Mouse (Mus musculus): Measurements from ENCODE around the gene Nck2.

Nck2 gene

GRCm38 (mm10) chr1:43444531-43444930 lies at the start of gene Nck2:
Gene Nck2 (plus strand): TSS chr1:43444579.
- in situ Hi-C loops (cut with MboI; ENCODE audit: low pct_unique_long_range_greater_than_20kb in 1 of 2, low sequenced_read_pairs in 2 of 2, unreplicated experiment in 1 of 2), result no loop called here

DNA sequence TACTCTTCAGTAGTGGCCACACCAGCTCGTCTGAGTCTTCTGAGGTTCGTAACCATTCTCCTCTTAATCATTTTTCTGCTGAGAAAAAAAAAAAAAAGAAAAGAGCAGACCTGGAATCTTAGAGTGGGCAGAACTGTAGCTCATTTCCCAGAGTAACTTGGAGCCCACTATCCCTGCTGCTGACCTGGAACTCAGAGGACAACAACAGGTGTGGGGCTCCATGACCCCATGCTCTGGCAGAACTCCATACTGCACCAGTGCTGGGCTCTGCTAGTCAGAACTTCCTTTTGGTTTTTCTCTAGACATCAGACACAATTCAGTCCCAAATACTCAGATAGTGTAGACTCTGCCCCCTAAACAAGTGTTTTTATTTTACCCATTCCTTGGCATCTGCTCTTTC lies 49.3 kb upstream of the Nck2 start:
- in situ Hi-C loops (cut with MboI; ENCODE audit: low pct_unique_long_range_greater_than_20kb in 1 of 2, low sequenced_read_pairs in 2 of 2, unreplicated experiment in 1 of 2), result no loop called here

DNA sequence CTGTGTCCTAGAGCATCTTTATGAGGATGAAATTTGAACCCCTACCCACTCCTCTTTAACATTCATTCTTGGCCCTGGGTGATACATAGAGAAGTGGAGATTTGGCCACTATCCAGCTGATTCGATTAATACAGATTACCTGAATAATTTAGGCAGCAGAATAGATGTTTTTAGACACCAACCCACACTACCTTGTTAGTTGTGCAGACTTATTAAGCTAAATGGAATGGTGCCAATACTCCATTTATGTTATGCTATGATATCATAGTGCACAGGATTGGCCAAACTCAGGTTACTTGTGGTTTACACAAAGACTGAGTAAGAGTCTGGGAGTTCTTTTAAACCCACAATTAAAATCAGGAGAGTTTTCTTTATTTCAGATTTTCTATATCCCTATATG lies 48.6 kb upstream of the Nck2 start:
- in situ Hi-C loops (cut with MboI; ENCODE audit: low pct_unique_long_range_greater_than_20kb in 1 of 2, low sequenced_read_pairs in 2 of 2, unreplicated experiment in 1 of 2), result no loop called here

DNA sequence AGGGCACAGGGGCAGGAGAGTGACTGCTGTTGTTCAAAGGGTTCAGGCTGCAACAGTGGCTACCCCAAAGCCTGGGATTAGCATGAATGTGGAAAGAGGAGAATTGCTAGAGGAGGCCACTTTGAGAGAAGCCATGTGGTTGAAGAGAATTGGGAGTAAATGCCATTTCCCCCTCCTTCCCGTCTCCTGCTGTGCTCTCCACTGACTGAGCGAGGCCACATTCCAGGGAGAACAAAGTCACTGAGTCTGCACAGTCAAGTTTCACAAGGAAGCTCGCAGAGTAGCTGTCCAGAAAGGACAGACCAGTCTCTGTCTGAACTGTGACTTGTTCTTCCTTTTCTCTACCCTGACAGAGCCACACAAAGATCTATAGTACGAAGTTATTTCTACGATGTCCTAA lies 47.9 kb upstream of the Nck2 start:
- in situ Hi-C loops (cut with MboI; ENCODE audit: low pct_unique_long_range_greater_than_20kb in 1 of 2, low sequenced_read_pairs in 2 of 2, unreplicated experiment in 1 of 2), result no loop called here

DNA sequence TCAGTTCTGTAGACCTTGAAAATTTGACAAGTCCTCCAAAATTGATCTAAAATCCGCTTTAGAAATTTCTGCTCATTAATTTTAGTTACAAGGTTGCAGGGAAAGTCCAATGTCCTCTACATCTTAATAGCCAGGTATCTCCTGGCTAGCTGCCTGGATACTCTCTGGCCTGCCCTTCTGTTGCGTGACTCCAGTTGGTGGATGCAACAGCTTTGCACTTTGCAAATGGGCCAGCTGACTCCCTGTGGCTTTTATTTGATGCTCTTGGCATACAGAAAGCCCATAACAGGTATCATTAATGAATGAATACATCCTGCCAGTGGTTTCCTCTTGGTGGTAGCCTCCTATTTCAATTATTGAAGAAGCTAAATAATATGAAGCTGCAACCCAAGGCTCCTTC lies 47.3 kb upstream of the Nck2 start:
- in situ Hi-C loops (cut with MboI; ENCODE audit: low pct_unique_long_range_greater_than_20kb in 1 of 2, low sequenced_read_pairs in 2 of 2, unreplicated experiment in 1 of 2), result no loop called here

- in situ Hi-C loops (cut with MboI; ENCODE audit: low pct_unique_long_range_greater_than_20kb in 1 of 2, low sequenced_read_pairs in 2 of 2, unreplicated experiment in 1 of 2), result no loop called here
Measured at GRCm38 (mm10) chr1:43398738-43399601, 45.4 kb upstream of the Nck2 start.

GRCm38 (mm10) chr1:43399602-43400216 lies 44.7 kb upstream of the Nck2 start:
- in situ Hi-C loops (cut with MboI; ENCODE audit: low pct_unique_long_range_greater_than_20kb in 1 of 2, low sequenced_read_pairs in 2 of 2, unreplicated experiment in 1 of 2), result no loop called here

GRCm38 (mm10) chr1:43400655-43401054 lies 43.7 kb upstream of the Nck2 start:
- in situ Hi-C loops (cut with MboI; ENCODE audit: low pct_unique_long_range_greater_than_20kb in 1 of 2, low sequenced_read_pairs in 2 of 2, unreplicated experiment in 1 of 2), result no loop called here

- in situ Hi-C loops (cut with MboI; ENCODE audit: low pct_unique_long_range_greater_than_20kb in 1 of 2, low sequenced_read_pairs in 2 of 2, unreplicated experiment in 1 of 2), result no loop called here
Measured at GRCm38 (mm10) chr1:43403341-43403740, 41.0 kb upstream of the Nck2 start.

- in situ Hi-C loops (cut with MboI; ENCODE audit: low pct_unique_long_range_greater_than_20kb in 1 of 2, low sequenced_read_pairs in 2 of 2, unreplicated experiment in 1 of 2), result no loop called here
Measured at GRCm38 (mm10) chr1:43404693-43405678, 39.4 kb upstream of the Nck2 start.

GRCm38 (mm10) chr1:43409019-43409418 lies 35.4 kb upstream of the Nck2 start:
- in situ Hi-C loops (cut with MboI; ENCODE audit: low pct_unique_long_range_greater_than_20kb in 1 of 2, low sequenced_read_pairs in 2 of 2, unreplicated experiment in 1 of 2), result no loop called here

- in situ Hi-C loops (cut with MboI; ENCODE audit: low pct_unique_long_range_greater_than_20kb in 1 of 2, low sequenced_read_pairs in 2 of 2, unreplicated experiment in 1 of 2), result no loop called here
Measured at GRCm38 (mm10) chr1:43412825-43413224, 31.6 kb upstream of the Nck2 start.

DNA sequence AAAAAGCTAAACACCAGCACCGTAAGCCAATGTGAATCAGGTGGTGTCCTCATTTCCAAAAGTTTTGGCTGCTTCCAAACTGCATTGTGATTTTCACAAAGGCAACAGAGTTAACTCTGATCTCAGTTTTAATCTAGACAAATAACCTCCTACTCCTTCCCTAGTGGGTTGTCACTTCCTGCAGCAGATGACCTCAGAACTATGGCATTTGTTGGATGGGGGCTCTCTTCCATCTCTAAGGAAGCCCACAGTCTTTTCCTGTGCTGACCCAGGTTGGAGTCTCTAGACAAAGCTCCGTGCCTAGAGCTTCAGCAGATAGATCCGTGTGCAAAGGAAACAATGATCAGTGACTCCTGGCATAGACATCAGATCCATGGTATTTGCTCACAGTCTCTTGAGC lies 31.1 kb upstream of the Nck2 start:
- in situ Hi-C loops (cut with MboI; ENCODE audit: low pct_unique_long_range_greater_than_20kb in 1 of 2, low sequenced_read_pairs in 2 of 2, unreplicated experiment in 1 of 2), result no loop called here

DNA sequence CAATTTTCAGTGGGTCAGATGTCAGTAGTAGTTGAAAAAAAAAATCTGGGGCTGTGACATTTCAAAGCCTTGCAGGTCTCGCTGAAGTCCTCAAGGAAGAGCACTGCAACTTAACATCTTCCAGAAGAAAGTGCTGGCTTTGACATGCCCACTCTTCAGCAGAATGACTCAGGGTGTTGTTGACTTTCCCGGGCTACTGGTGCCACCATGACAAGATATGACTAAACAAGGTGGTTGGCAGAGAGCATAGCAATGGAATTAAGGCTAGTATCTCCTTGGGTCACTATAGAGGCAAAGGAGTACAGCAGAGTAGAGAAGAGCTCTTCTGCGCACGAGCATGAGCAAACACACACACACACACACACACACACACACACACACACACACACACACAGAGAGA lies 30.6 kb upstream of the Nck2 start:
- in situ Hi-C loops (cut with MboI; ENCODE audit: low pct_unique_long_range_greater_than_20kb in 1 of 2, low sequenced_read_pairs in 2 of 2, unreplicated experiment in 1 of 2), result no loop called here

DNA sequence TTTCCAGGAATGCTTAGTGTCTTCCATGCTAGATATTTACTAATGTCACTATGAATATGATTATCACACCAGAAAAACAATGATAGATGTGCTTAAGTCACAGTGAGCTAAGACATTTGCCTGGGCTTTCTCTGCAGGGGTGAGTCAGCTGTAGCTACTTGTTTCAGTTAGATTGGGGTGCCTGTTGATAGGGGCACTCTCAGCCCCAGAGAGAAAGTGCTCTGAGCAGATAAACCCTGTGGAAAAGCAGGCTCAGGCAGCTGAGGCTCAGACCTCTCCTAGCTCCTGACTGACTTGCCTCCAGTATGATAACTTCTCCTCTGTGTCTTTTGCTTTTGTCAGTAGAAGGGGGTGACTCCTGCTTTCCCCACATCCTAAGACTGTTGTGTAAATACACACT lies 30.2 kb upstream of the Nck2 start:
- in situ Hi-C loops (cut with MboI; ENCODE audit: low pct_unique_long_range_greater_than_20kb in 1 of 2, low sequenced_read_pairs in 2 of 2, unreplicated experiment in 1 of 2), result no loop called here

- in situ Hi-C loops (cut with MboI; ENCODE audit: low pct_unique_long_range_greater_than_20kb in 1 of 2, low sequenced_read_pairs in 2 of 2, unreplicated experiment in 1 of 2), result no loop called here
Measured at GRCm38 (mm10) chr1:43414971-43415370, 29.4 kb upstream of the Nck2 start.

DNA sequence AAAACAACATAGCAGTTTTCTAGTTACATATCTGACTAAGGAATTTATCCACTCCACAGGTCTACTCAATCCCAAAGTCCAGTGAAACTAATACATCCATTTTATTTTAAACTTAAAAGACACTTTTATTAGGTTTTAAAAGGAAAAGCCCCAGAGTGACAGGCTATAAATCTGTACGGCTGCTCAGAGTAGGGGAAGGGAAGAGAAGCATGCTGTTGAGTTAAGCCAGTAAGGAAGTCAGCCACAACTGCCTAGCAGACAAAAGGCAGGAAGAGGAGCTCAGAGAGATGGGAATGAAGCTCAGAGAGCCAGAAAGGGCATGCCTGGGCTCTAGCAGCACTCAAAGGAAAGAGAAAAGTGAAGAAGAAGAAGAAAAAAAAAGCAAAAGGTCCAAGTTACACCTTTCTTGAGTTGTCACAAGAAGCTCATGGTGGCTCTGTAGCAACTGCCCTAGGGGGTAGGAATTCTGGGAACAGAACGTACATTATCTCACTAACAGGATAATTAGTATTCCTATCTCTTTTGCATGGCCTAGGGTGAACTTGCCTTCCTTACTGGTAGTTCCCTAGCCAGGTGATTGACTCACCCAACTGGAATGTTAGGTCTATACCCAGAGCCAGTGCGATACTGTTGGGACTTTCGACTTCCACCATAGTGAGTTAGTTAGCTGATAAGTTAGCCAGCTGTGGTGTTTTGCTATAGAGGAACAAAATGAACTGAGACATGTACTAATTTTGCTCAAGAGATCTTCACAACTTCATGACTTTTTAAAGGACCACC lies 21.2 kb upstream of the Nck2 start:
- in situ Hi-C loops (cut with MboI; ENCODE audit: low pct_unique_long_range_greater_than_20kb in 1 of 2, low sequenced_read_pairs in 2 of 2, unreplicated experiment in 1 of 2), result no loop called here

DNA sequence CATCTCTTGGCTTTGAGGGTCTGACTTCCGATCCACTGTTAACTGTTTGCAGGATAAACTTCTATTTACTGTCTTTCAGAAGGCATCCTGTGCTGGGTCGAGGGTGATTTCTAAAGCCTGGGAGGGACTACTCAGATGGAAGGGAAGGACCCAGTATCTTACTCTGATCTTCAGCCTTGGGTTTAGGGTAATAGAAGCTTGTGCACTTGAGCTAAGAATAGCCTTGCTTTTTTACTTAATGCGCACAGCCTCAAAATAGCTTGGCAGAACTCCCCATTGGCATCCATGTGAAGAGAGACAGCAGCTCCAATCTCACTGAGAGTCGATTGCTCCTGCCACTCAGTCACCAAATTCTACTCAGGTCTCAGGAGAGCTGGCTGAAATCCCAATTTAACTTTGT lies 17.9 kb upstream of the Nck2 start:
- in situ Hi-C loops (cut with MboI; ENCODE audit: low pct_unique_long_range_greater_than_20kb in 1 of 2, low sequenced_read_pairs in 2 of 2, unreplicated experiment in 1 of 2), result no loop called here

Measured in mouse embryonic stem cell (cell line).